Mouse (Mus musculus): ENCODE measurements around the gene Pcdh9.
A peak's percentile ranks its signal among the peaks of the same experiment; 100 is the strongest.

Gene Pcdh9

GRCm38 (mm10) chr14:93409314-93409713 is 481.2 kb downstream of the Pcdh9 start:
- no peak for DNase-seq (ENCODE audit: inconsistent age in 2 of 2, low spot score in 1 of 2)

- no peak for DNase-seq (ENCODE audit: inconsistent age in 2 of 2, low spot score in 1 of 2)
Observed at GRCm38 (mm10) chr14:93407747-93408146, 482.7 kb downstream of the Pcdh9 start.

GRCm38 (mm10) chr14:93385090-93385489 is 505.4 kb downstream of the Pcdh9 start:
- no peak for DNase-seq (ENCODE audit: inconsistent age in 2 of 2, low spot score in 1 of 2)

GRCm38 (mm10) chr14:93381163-93381562 is 509.3 kb downstream of the Pcdh9 start:
- no peak for DNase-seq (ENCODE audit: inconsistent age in 2 of 2, low spot score in 1 of 2)

DNA sequence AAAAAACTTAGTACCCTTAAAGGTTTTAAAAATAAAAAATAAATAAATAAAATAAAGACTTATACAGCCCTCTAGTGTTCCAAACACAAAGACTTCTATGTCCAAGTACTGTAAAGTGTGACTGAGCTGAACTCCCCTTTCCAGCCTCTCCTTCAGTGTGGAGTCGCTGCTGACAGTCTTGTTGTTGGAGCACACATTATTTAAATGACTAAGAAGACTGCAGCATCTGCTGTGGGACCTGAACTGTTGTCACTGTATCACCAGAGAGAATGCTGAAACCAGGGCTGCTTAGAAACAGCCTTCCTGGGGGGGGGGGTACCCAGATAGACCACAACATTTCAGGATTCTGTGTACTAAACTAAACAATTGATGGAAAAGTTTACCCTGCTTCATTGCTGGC is 509.7 kb downstream of the Pcdh9 start:
- no peak for DNase-seq (ENCODE audit: inconsistent age in 2 of 2, low spot score in 1 of 2)

- no peak for DNase-seq (ENCODE audit: inconsistent age in 2 of 2, low spot score in 1 of 2)
Observed at GRCm38 (mm10) chr14:93376159-93376558, 514.3 kb downstream of the Pcdh9 start.

DNA sequence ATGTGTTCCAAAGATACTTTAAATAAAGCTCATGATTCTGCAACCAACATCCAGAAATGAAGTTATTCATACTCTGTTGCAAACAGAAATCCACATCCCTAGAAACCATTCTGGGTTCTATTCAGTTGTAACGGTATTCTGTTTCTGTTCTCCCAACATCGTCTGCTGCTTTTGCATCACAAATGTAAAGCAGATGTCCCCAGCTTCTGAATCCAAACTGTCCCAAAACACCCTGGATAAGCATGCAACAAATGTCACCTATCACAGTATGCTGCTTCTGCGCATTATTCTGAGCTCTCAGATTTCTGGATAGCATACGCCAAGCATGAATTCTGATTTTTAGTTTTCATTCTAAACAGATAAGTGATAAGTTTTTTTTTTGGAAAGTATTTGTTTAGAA is 516.3 kb downstream of the Pcdh9 start:
- DNase-seq (ENCODE audit: inconsistent age in 2 of 2, low spot score in 1 of 2) = peak in 1 of 2 experiments; percentile 10

GRCm38 (mm10) chr14:93354150-93354549 is 536.3 kb downstream of the Pcdh9 start:
- DNase-seq (ENCODE audit: inconsistent age in 2 of 2, low spot score in 1 of 2) = no peak

- peak; percentile 4 to 42 for DNase-seq (ENCODE audit: inconsistent age in 2 of 2, low spot score in 1 of 2)
Observed at GRCm38 (mm10) chr14:93350906-93351305, 539.6 kb downstream of the Pcdh9 start.

GRCm38 (mm10) chr14:93349166-93349565 is 541.3 kb downstream of the Pcdh9 start:
- no peak for DNase-seq (ENCODE audit: inconsistent age in 2 of 2, low spot score in 1 of 2)

- DNase-seq (ENCODE audit: inconsistent age in 2 of 2, low spot score in 1 of 2) = peak in 1 of 2 experiments; percentile 24
Observed at GRCm38 (mm10) chr14:93347031-93347430, 543.4 kb downstream of the Pcdh9 start.

DNA sequence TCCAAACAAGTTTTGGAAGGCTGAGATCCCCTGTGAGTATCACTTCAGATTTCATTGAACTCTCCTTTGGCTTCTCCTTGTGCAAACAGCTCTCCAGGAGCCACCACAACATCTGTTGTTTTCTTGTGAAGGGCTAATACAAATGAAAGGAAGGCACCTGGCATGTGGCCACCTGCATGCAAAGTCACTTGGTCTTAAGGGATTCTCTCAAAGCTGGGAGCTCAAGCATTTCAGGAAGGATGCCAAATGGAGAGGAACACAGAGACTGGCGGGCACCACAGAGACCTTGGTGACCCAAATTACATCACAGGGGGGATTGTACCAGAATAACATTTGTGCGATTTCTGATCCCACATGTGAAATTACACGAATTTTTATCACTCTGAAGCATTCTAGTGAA is 547.7 kb downstream of the Pcdh9 start:
- no peak for DNase-seq (ENCODE audit: inconsistent age in 2 of 2, low spot score in 1 of 2)

GRCm38 (mm10) chr14:93341390-93341789 is 549.1 kb downstream of the Pcdh9 start:
- DNase-seq (ENCODE audit: inconsistent age in 2 of 2, low spot score in 1 of 2) = no peak

- DNase-seq (ENCODE audit: inconsistent age in 2 of 2, low spot score in 1 of 2) = no peak
Observed at GRCm38 (mm10) chr14:93329247-93329646, 561.2 kb downstream of the Pcdh9 start.

DNA sequence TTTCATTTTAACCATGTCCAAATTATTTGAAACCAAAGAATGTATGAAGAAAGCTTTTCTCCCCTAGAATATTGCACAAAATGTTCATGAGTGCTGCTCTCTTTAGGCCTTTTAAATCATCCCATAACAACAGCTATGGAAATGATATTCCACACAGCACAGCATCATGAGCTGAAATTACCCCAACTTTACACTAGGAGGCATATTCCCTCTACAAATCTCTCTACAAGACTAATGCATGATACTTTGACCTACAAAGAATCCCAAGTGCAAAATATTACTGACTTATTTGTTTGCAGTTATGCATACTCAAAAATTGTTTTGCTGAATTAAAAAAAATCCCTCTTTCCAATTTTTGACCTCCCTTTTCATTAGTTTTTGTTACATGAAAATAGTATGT is 573.1 kb downstream of the Pcdh9 start:
- DNase-seq (ENCODE audit: inconsistent age in 2 of 2, low spot score in 1 of 2) = peak in 1 of 2 experiments; percentile 28

DNA sequence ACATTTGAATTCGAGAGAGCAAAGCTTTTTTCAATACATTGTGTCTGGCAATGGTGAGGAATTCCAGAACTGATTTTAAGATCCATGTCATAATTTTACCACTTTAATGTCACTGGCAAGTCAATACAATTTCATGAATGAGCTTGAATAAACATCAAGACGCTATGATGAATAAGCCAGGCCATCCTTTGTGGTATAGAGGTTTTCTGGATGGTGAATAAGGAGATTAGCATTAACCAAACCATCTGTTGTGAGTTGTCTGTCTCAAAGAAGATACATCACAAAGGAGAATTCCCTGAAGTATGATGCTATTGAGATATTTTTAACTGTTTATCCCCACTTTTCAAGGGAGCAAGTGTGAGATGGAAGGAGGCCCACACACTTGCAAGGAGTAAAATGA is 602.1 kb downstream of the Pcdh9 start:
- no peak for DNase-seq (ENCODE audit: inconsistent age in 2 of 2, low spot score in 1 of 2)

GRCm38 (mm10) chr14:93287642-93288041 is 602.8 kb downstream of the Pcdh9 start:
- DNase-seq (ENCODE audit: inconsistent age in 2 of 2, low spot score in 1 of 2) = no peak

DNA sequence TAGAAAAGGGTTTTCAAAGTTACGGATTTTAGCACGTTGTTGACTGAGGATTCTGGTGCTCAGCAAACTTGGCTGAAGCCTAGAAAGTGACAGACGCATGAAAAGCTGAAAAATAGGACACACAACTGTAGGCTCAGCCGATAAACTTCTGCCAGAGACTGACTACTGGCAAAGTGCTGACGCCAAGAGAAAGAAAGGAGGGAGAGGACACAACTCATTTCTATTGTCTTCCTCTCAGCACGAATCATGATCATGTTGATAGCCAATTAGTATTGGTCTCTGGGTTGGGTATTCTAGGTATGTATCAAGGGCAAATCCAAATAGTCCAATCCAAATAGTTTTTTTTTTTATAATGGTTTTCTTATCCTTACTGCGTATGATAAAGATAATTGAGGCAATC is 605.3 kb downstream of the Pcdh9 start:
- no peak for DNase-seq (ENCODE audit: inconsistent age in 2 of 2, low spot score in 1 of 2)

DNA sequence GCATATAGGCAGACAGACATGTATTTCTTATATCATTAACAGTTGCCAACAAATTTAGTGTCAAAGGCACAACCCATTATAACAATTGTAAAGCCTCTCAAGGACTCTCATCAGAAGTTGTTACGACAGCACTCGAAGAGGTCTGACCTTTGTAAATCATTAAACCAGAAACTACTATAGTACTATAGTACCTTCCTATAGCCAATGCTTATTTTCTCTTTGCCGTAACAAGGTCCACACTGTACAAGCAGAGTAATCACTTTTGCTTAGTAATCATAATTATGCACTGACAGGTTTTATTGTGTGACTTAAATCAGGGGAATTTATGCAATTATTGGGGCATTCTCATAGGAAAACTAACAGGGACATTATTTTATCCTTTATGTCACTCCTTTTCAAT is 606.5 kb downstream of the Pcdh9 start:
- no peak for DNase-seq (ENCODE audit: inconsistent age in 2 of 2, low spot score in 1 of 2)

DNA sequence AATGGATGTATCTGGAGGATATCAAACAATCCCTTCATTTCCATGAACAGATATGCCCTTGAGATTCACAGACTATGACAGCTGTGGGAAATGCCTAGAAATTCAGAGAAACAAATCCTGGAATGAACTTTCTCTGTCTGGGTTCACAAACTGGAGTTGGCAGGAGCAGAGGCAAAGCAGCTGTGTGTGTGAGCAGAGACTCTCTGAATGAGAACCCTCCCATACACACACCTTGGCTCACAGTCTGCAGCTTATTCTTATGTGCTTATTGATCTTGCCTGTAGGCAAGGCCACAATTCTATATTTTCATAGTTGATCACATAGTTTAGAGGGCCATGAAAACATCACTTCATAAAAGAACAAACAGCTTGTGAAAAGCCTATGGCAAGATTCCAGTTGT is 614.8 kb downstream of the Pcdh9 start:
- no peak for DNase-seq (ENCODE audit: inconsistent age in 2 of 2, low spot score in 1 of 2)

DNA sequence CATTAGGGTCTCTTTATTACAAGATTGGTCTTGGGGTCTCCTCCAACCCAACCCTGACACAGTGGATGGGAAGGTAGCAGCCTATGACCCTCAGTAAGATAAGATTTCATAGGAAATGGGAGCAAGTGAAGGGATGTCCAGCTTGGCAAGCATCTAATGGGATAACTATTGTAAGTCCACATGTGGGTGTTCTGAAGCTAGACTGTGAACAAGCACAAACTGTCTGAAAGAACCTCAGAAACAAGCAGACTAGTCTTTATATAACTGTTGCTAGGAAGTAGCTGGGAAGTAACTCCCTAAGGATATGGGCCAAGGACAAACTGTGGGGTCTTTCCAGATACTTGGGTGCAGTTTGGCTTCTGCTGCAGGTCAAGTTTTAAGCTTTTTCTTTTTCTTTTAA is 615.7 kb downstream of the Pcdh9 start:
- no peak for DNase-seq (ENCODE audit: inconsistent age in 2 of 2, low spot score in 1 of 2)

DNA sequence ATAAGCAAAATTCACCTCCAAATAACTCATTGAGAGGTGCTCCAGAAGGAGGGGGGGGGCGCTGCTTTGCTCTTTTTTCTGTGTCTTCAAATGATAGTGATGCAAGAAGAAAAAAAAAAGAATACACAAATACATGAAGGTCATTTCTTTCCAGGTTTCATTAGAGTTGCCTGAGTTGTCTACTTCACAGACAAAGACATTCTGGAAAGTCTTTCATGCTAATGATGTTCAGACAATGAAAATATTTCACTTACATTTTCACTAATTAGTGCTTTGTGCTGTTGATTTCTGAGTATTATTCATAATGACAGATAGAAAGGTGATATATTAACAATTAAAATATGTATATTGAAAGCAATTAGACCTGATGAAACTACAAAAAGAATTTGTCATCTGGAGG is 637.1 kb downstream of the Pcdh9 start:
- DNase-seq (ENCODE audit: inconsistent age in 2 of 2, low spot score in 1 of 2) = no peak

- no peak for DNase-seq (ENCODE audit: inconsistent age in 2 of 2, low spot score in 1 of 2)
Observed at GRCm38 (mm10) chr14:93240263-93240662, 650.2 kb downstream of the Pcdh9 start.

- no peak for DNase-seq (ENCODE audit: inconsistent age in 2 of 2, low spot score in 1 of 2)
Observed at GRCm38 (mm10) chr14:93234333-93234732, 656.1 kb downstream of the Pcdh9 start.
